Mouse (Mus musculus) E14TG2a.4 (cell line): ENCODE measurements at regions not wholly inside any gene's neighbourhood (a gene's known extent, or its start where the extent isn't known, plus 50 kb on each side); places are given as distances from the start of the nearest gene placed in this dataset.

Experiments used
- H3K27me3 ChIP-seq: 2 replicates; pipeline ENCODE4 v1.6.1; 2014; ENCODE audit warnings: low read length, control low read depth; ENCODE audit not compliant: insufficient read depth
- H3K36me3 ChIP-seq: 2 replicates; pipeline ENCODE4 v1.6.1; 2014; ENCODE audit warnings: low read length, control low read depth; ENCODE audit not compliant: insufficient read depth
- H3K4me1 ChIP-seq: replicated peaks from 2 replicates; pipeline ENCODE4 v1.6.1; 2014; ENCODE audit warnings: low read depth, low read length, control low read depth
- H3K4me3 ChIP-seq: replicated peaks from 2 replicates; pipeline ENCODE4 v1.5.1; 2014; ENCODE audit warnings: mild to moderate bottlenecking, low read length
- H3K9me3 ChIP-seq: 2 replicates; pipeline ENCODE4 v1.6.1; 2014; ENCODE audit warnings: low read length, control low read depth
- CTCF ChIP-seq: conservative IDR thresholded peaks from 2 replicates; pipeline ENCODE4 v1.5.1; 2014; ENCODE audit warnings: low read length
- NANOG ChIP-seq: IDR thresholded peaks from 2 replicates; pipeline ENCODE4 v1.6.1; 2014; ENCODE audit warnings: borderline replicate concordance, low read length, mixed read lengths
- POU5F1 ChIP-seq: IDR thresholded peaks from 2 replicates; pipeline ENCODE4 v1.6.1; 2014; ENCODE audit warnings: low read length, borderline replicate concordance

DNA sequence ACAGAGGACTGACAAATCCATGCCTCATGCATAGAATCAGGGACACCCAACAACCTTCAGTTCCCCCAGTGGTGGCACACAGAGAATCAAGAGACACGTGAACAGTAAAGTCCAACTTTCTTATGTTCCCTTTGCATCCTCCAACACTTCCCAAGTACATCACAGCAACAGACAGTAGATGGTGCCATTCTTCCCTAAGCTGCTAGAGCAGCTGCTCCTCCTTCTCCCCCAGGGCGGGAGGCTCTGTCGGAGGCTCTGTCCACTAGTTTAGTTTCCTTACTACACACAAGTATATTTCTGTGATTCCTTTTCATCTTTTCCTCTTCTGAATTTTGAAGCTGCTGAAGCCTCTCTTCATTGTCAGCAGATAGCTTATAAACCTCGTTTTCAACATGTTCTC, 839.0 kb upstream of the Tenm4 start:
- Histone ChIP-seq H3K9me3 (no peaks in the 10 kb centered on the region), H3K4me3 (no peak overlapping the region), H3K36me3 (no peaks in the 10 kb centered on the region), H3K4me1 (no peaks in the 10 kb centered on the region), H3K27me3 (no peaks in the 10 kb centered on the region)
- TF ChIP-seq CTCF: no peak
- no peak for TF ChIP-seq NANOG
- no peak for TF ChIP-seq POU5F1

DNA sequence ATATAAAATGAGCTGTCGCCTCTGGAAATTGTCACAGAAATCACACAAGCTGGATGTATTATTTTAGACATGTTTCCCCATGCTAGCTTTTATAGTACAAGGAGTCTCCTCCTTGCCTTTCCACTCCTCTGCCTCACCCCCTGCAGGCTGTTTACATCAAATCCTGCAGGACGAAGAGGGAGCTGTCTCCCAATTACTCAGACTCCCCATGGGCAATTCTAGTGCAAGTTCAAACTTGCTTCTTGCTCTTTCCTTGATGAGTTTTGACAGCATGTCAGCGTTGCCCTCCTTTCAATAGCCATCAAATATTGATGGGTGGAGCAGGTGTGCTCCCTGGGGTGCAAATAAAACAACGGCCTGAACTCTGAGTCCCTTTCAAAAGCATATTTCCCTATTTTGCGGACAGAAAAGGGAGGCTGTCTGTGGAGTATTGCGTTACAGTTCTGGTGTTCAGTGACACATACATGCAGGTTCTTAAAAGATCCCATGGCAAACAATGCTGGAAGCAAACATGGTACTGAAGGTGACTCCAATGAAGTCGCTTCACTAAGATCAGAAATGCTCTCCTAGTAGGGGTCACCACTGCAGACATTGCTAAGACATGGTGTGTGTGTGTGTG, 820.8 kb upstream of the Tenm4 start:
- no peaks in the 10 kb centered on the region for H3K9me3 ChIP-seq

DNA sequence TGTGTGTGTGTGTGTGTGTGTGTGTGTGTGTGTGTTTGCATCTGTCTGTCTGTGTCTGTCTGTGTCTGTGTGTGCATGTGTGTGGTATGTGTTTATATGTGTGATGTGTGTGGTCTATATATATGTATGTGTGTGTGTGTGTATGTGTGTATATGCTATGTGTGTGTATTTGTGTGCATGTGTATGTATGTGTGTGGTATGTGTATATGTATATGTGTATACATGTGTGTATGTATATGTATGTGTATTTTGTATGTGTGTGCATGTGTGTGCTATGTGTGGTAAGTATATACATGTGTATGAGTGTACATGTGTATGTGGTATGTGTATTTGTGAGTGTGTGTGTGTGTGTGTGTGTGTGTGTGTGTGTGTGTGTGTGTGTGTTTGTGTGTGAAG, 820.2 kb upstream of the Tenm4 start:
- Histone ChIP-seq H3K36me3 (no peaks in the 10 kb centered on the region), H3K27me3 (peaks cover 3% of the 10 kb centered on the region), H3K9me3 (no peaks in the 10 kb centered on the region), H3K4me1 (peaks cover 3% of the 10 kb centered on the region; the same call in 1 of the 2 replicates), H3K4me3 (no peak overlapping the region)
- TF ChIP-seq NANOG: no peak
- no peak for TF ChIP-seq POU5F1
- TF ChIP-seq CTCF: no peak

More for the DNA sequence above, 820.8 kb upstream of the Tenm4 start:
- Histone ChIP-seq H3K4me1 (peaks cover 3% of the 10 kb centered on the region; the same call in 1 of the 2 replicates), H3K4me3 (no peak overlapping the region), H3K36me3 (no peaks in the 10 kb centered on the region), H3K27me3 (peaks cover 3% of the 10 kb centered on the region)
- no peak for TF ChIP-seq POU5F1
- TF ChIP-seq NANOG: peak; percentile 23; the same call in 1 of the 2 replicates

DNA sequence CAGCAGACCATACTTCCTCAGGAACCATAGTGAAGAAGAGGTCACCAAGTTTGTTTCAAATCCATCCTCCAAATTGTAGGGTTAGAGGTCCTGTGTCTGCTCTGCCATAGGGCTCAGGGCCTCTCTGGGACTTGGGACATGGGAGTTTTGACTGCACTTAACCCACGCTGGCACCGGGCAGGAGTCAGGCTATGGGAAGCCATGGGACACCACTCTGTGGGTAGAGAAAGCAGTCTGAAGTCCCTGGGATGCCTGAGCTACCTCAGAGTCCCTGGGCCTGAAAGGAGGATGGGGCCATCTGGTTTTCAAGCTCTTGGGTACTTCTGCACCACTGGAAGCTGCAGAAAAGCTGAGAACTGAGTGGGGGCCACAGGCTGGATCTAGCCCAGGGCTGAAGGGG, 819.7 kb upstream of the Tenm4 start:
- H3K4me3 ChIP-seq: no peak overlapping the region
- TF ChIP-seq NANOG: no peak
- TF ChIP-seq POU5F1: no peak
- no peak for TF ChIP-seq CTCF

DNA sequence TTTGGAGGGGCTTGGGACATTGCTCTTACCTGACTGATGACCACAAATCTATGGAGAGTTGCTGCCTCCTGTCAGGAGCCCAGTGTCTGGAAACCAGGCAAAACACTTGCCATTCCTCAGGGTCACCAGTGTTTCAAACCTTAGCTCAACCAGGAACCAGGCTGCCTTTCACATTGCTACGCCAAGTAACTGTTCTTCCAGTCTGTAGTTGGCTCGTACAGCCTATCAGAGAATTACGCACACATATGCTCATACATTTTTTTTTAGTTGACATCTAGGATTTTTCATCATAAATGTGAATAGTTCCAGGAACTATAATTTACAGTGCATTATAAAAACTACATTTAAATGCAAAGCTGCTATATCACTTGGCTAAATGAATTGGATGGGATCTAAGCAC, 818.9 kb upstream of the Tenm4 start:
- no peaks in the 10 kb centered on the region for H3K36me3 ChIP-seq
- H3K27me3 ChIP-seq: peaks cover 3% of the 10 kb centered on the region
- no peak overlapping the region for H3K4me3 ChIP-seq
- peaks cover 3% of the 10 kb centered on the region; the same call in 1 of the 2 replicates for H3K4me1 ChIP-seq
- no peak for TF ChIP-seq CTCF
- no peak for TF ChIP-seq NANOG
- no peak for TF ChIP-seq POU5F1
- H3K9me3 ChIP-seq: no peaks in the 10 kb centered on the region

More for the DNA sequence above, 819.7 kb upstream of the Tenm4 start:
- H3K4me1 ChIP-seq: peaks cover 3% of the 10 kb centered on the region; the same call in 1 of the 2 replicates
- H3K27me3 ChIP-seq: peaks cover 3% of the 10 kb centered on the region
- H3K9me3 ChIP-seq: no peaks in the 10 kb centered on the region
- no peaks in the 10 kb centered on the region for H3K36me3 ChIP-seq

DNA sequence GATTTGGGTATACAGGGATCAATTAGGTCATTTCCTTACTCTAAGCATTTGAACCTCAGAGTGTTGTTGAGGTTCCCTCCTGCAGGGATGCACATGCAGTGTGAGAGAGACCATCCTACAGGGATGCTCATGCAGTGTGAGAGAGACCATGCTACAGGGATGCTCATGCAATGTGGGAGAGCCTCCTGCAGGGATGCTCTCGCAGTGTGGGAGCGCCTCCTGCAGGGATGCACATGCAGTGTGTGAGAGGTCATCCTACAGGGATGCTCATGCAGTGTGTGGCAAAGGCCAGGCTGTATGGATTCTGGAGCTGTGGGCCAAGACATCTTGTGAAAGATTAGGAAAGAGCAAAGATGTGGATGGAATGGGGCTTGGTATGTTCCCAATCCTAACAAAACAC, 816.1 kb upstream of the Tenm4 start:
- Histone ChIP-seq H3K27me3 (peaks cover 3% of the 10 kb centered on the region), H3K36me3 (no peaks in the 10 kb centered on the region), H3K4me1 (peaks cover 3% of the 10 kb centered on the region; the same call in 1 of the 2 replicates), H3K4me3 (no peak overlapping the region), H3K9me3 (no peaks in the 10 kb centered on the region)
- TF ChIP-seq CTCF (no peak), NANOG (no peak), POU5F1 (no peak)

DNA sequence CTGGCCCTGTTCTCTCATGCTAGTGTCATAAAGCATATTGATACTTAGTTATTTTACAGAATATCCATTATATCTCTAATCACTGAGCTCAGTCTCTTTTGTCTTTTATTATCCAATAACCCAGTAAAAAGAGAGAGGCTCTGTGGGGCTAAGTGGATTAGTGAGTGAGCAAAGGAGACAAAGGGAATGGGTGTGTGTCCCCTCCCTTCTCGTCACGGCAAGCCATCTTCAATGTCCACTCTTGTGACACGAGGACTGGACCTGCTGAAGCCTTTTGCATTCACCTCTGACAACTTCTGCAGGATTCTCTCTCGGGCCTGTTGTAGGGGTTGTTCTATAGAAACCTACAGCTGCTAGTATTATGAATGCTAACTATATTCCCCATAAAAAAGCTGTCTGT, 812.3 kb upstream of the Tenm4 start:
- Histone ChIP-seq H3K9me3 (no peaks in the 10 kb centered on the region), H3K27me3 (peaks cover 3% of the 10 kb centered on the region), H3K4me1 (no peaks in the 10 kb centered on the region), H3K36me3 (no peaks in the 10 kb centered on the region), H3K4me3 (no peak overlapping the region)
- no peak for TF ChIP-seq NANOG

DNA sequence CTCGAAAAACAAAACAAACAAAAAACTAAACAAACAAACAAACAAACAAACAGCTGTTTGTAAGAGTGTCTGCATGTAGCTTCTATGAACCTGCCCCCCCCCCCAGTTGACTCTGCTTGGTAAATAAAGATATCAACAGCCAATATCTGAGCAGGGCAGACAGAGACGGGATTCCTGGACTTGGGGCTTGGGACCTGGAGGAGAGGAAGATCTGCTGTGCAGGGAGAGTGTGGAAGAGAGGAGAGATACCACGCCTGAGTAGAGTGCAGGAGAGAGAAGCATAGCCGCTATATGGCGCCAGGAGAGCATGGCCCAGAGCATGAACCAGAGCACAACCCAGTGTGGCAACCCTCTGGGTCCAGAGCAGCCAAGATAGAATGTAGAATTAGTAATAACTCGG, 811.9 kb upstream of the Tenm4 start:
- Histone ChIP-seq H3K4me3 (no peak overlapping the region), H3K9me3 (no peaks in the 10 kb centered on the region), H3K36me3 (no peaks in the 10 kb centered on the region), H3K27me3 (peaks cover 3% of the 10 kb centered on the region), H3K4me1 (no peaks in the 10 kb centered on the region)
- TF ChIP-seq NANOG (no peak), POU5F1 (no peak), CTCF (no peak)
